Mouse (Mus musculus): ENCODE measurements around the gene Parp8. TPM values are rescaled to one million over a fixed set of nuclear protein-coding genes. Genes with fewer than 3 reads are reported as not detected.

Gene Parp8
- polyA plus RNA-seq, 1 experiment from 2014 or later, result 21.1 TPM

- H3K4me3 ChIP-seq (replicated peaks), result no peak overlapping the region
- no peaks in the 10 kb centered on the region for H3K27me3 ChIP-seq
- H3K4me2 ChIP-seq (replicated peaks), result no peak overlapping the region
- no peaks in the 10 kb centered on the region for H3K4me1 ChIP-seq
- no peaks in the 10 kb centered on the region for H3K36me3 ChIP-seq
- no peak for ATAC-seq (ENCODE audit: insufficient number of reproducible peaks, low FRiP score, low TSS enrichment, low read depth)
- no peak overlapping the region for H3K9ac ChIP-seq
- no peaks in the 10 kb centered on the region for H3K9me3 ChIP-seq (replicated peaks)
- H3K27ac ChIP-seq (replicated peaks), result no peak overlapping the region
- 71% methylated on average over 3 of the region's 3 CpGs for WGBS
Measured at GRCm38 (mm10) chr13:116987284-116987683, 38.1 kb downstream of the Parp8 start.

- H3K4me3 ChIP-seq (replicated peaks), result no peak overlapping the region
- ATAC-seq (ENCODE audit: insufficient number of reproducible peaks, low FRiP score, low TSS enrichment, low read depth), result no peak
- H3K4me2 ChIP-seq (replicated peaks), result no peak overlapping the region
- no peaks in the 10 kb centered on the region for H3K4me1 ChIP-seq
- no peaks in the 10 kb centered on the region for H3K36me3 ChIP-seq
- no peaks in the 10 kb centered on the region for H3K27me3 ChIP-seq
- no peaks in the 10 kb centered on the region for H3K9me3 ChIP-seq (replicated peaks)
- H3K9ac ChIP-seq, result no peak overlapping the region
- H3K27ac ChIP-seq (replicated peaks), result no peak overlapping the region
- WGBS, result 89% methylated on average over 7 of the region's 7 CpGs
Measured at GRCm38 (mm10) chr13:116986658-116987057, 38.7 kb downstream of the Parp8 start.

GRCm38 (mm10) chr13:116974081-116974860 is 51.1 kb downstream of the Parp8 start:
- Histone ChIP-seq H3K27ac (replicated peaks) (no peak overlapping the region), H3K4me3 (replicated peaks) (no peak overlapping the region), H3K4me2 (replicated peaks) (no peak overlapping the region), H3K27me3 (no peaks in the 10 kb centered on the region), H3K9ac (no peak overlapping the region), H3K9me3 (replicated peaks) (no peaks in the 10 kb centered on the region), H3K4me1 (peaks cover 15% of the 10 kb centered on the region; the same call in 1 of the 2 replicates), H3K36me3 (no peaks in the 10 kb centered on the region)
- 46% methylated on average over 7 of the region's 7 CpGs for WGBS
- no peak for ATAC-seq (ENCODE audit: insufficient number of reproducible peaks, low FRiP score, low TSS enrichment, low read depth)

GRCm38 (mm10) chr13:116973491-116973890 is 51.8 kb downstream of the Parp8 start:
- whole genome bisulfite sequencing, result 68% methylated on average over 7 of the region's 7 CpGs
- no peak overlapping the region for H3K9ac ChIP-seq
- no peak for ATAC-seq (ENCODE audit: insufficient number of reproducible peaks, low FRiP score, low TSS enrichment, low read depth)

GRCm38 (mm10) chr13:116972036-116972611 is 53.2 kb downstream of the Parp8 start:
- H3K9me3 ChIP-seq (replicated peaks), result no peaks in the 10 kb centered on the region
- no peak overlapping the region for H3K9ac ChIP-seq
- no peak overlapping the region for H3K4me2 ChIP-seq (replicated peaks)
- no peaks in the 10 kb centered on the region for H3K27me3 ChIP-seq
- peaks cover 15% of the 10 kb centered on the region; the same call in 1 of the 2 replicates for H3K4me1 ChIP-seq
- no peak overlapping the region for H3K27ac ChIP-seq (replicated peaks)
- 72% methylated on average over 7 of the region's 7 CpGs for WGBS
- ATAC-seq (ENCODE audit: insufficient number of reproducible peaks, low FRiP score, low TSS enrichment, low read depth), result no peak
- H3K4me3 ChIP-seq (replicated peaks), result no peak overlapping the region
- H3K36me3 ChIP-seq, result no peaks in the 10 kb centered on the region

More at GRCm38 (mm10) chr13:116973491-116973890, 51.8 kb downstream of the Parp8 start:
- H3K27me3 ChIP-seq, result no peaks in the 10 kb centered on the region
- H3K9me3 ChIP-seq (replicated peaks), result no peaks in the 10 kb centered on the region
- no peak overlapping the region for H3K4me2 ChIP-seq (replicated peaks)
- H3K4me1 ChIP-seq, result peaks cover 15% of the 10 kb centered on the region; the same call in 1 of the 2 replicates
- H3K36me3 ChIP-seq, result no peaks in the 10 kb centered on the region
- H3K27ac ChIP-seq (replicated peaks), result no peak overlapping the region
- H3K4me3 ChIP-seq (replicated peaks), result no peak overlapping the region

GRCm38 (mm10) chr13:116970706-116971428 is 54.5 kb downstream of the Parp8 start:
- no peaks in the 10 kb centered on the region for H3K36me3 ChIP-seq
- H3K4me3 ChIP-seq (replicated peaks), result no peak overlapping the region
- H3K4me1 ChIP-seq, result peaks cover 15% of the 10 kb centered on the region; the same call in 1 of the 2 replicates
- H3K9ac ChIP-seq, result no peak overlapping the region
- 66% methylated on average over 11 of the region's 11 CpGs for WGBS
- no peak overlapping the region for H3K4me2 ChIP-seq (replicated peaks)
- no peaks in the 10 kb centered on the region for H3K9me3 ChIP-seq (replicated peaks)
- no peak overlapping the region for H3K27ac ChIP-seq (replicated peaks)
- no peak for ATAC-seq (ENCODE audit: insufficient number of reproducible peaks, low FRiP score, low TSS enrichment, low read depth)
- no peaks in the 10 kb centered on the region for H3K27me3 ChIP-seq

- Histone ChIP-seq H3K9ac (no peak overlapping the region), H3K4me2 (replicated peaks) (no peak overlapping the region), H3K36me3 (no peaks in the 10 kb centered on the region), H3K27me3 (no peaks in the 10 kb centered on the region), H3K9me3 (replicated peaks) (no peaks in the 10 kb centered on the region), H3K4me1 (peaks cover 15% of the 10 kb centered on the region; the same call in 1 of the 2 replicates), H3K4me3 (replicated peaks) (no peak overlapping the region), H3K27ac (replicated peaks) (no peak overlapping the region)
- WGBS, result 83% methylated on average over 1 of the region's 1 CpGs
- no peak for ATAC-seq (ENCODE audit: insufficient number of reproducible peaks, low FRiP score, low TSS enrichment, low read depth)
Measured at GRCm38 (mm10) chr13:116969650-116970049, 55.7 kb downstream of the Parp8 start.

GRCm38 (mm10) chr13:116968906-116969305 is 56.4 kb downstream of the Parp8 start:
- H3K4me3 ChIP-seq (replicated peaks), result no peak overlapping the region
- H3K27me3 ChIP-seq, result no peaks in the 10 kb centered on the region
- H3K9me3 ChIP-seq (replicated peaks), result no peaks in the 10 kb centered on the region
- no peak for ATAC-seq (ENCODE audit: insufficient number of reproducible peaks, low FRiP score, low TSS enrichment, low read depth)
- H3K4me1 ChIP-seq, result peaks cover 8% of the 10 kb centered on the region; the same call in 1 of the 2 replicates
- no peak overlapping the region for H3K4me2 ChIP-seq (replicated peaks)
- H3K36me3 ChIP-seq, result no peaks in the 10 kb centered on the region
- H3K27ac ChIP-seq (replicated peaks), result no peak overlapping the region
- WGBS, result 90% methylated on average over 4 of the region's 4 CpGs
- H3K9ac ChIP-seq, result no peak overlapping the region

- H3K27me3 ChIP-seq, result no peaks in the 10 kb centered on the region
- peaks cover 7% of the 10 kb centered on the region; the same call in 1 of the 2 replicates for H3K4me1 ChIP-seq
- no peak overlapping the region for H3K4me3 ChIP-seq (replicated peaks)
- no peak overlapping the region for H3K9ac ChIP-seq
- H3K27ac ChIP-seq (replicated peaks), result no peak overlapping the region
- ATAC-seq (ENCODE audit: insufficient number of reproducible peaks, low FRiP score, low TSS enrichment, low read depth), result no peak
- 89% methylated on average over 3 of the region's 3 CpGs for WGBS
- H3K36me3 ChIP-seq, result no peaks in the 10 kb centered on the region
- no peak overlapping the region for H3K4me2 ChIP-seq (replicated peaks)
- no peaks in the 10 kb centered on the region for H3K9me3 ChIP-seq (replicated peaks)
Measured at GRCm38 (mm10) chr13:116967459-116967858, 57.9 kb downstream of the Parp8 start.

GRCm38 (mm10) chr13:116962480-116963462 is 62.6 kb downstream of the Parp8 start:
- Histone ChIP-seq H3K27ac (replicated peaks) (no peak overlapping the region), H3K9me3 (replicated peaks) (no peaks in the 10 kb centered on the region), H3K9ac (no peak overlapping the region), H3K4me2 (replicated peaks) (no peak overlapping the region), H3K4me1 (peaks cover 4% of the 10 kb centered on the region; the same call in 1 of the 2 replicates), H3K36me3 (no peaks in the 10 kb centered on the region), H3K27me3 (no peaks in the 10 kb centered on the region), H3K4me3 (replicated peaks) (no peak overlapping the region)
- WGBS, result 72% methylated on average over 15 of the region's 15 CpGs
- no peak; the same call in 1 of the 2 replicates for ATAC-seq (ENCODE audit: insufficient number of reproducible peaks, low FRiP score, low TSS enrichment, low read depth)

Measured in embryonic facial prominence, embryonic 15.5 days (tissue).